Mouse (Mus musculus) embryonic facial prominence, embryonic 13.5 days (tissue): ENCODE results near the gene Trmt112. TPM values are rescaled to one million over a fixed set of nuclear protein-coding genes. Genes with fewer than 3 reads are reported as not detected.

Experiments used
- ATAC-seq: fragments of 200-750 bp; cut with Nextera tagmentation; 2 replicates; pipeline ENCODE4 v1.8.0; 2017; ENCODE audit warnings: low read depth; ENCODE audit not compliant: insufficient number of reproducible peaks, insufficient read depth, low FRiP score, low TSS enrichment
- H3K27ac ChIP-seq: fragments of 300-500 bp; sonication (generic); 2 replicates; pipeline ENCODE4 v1.5.1; 2015; ENCODE audit warnings: moderate library complexity, mild to moderate bottlenecking, inconsistent platforms
- H3K27me3 ChIP-seq: fragments of 300-500 bp; sonication (generic); 2 replicates; pipeline ENCODE4 v1.6.1; 2015; ENCODE audit warnings: mild to moderate bottlenecking, inconsistent platforms
- H3K36me3 ChIP-seq: fragments of 300-500 bp; sonication (generic); 2 replicates; pipeline ENCODE4 v1.6.1; 2015; ENCODE audit warnings: mild to moderate bottlenecking, inconsistent platforms
- H3K4me1 ChIP-seq: fragments of 300-500 bp; sonication (generic); 2 replicates; pipeline ENCODE4 v1.6.1; 2015; ENCODE audit warnings: inconsistent platforms
- H3K4me2 ChIP-seq: fragments of 300-500 bp; sonication (generic); 2 replicates; pipeline ENCODE4 v1.6.1; 2015; ENCODE audit warnings: moderate library complexity, mild to moderate bottlenecking, inconsistent platforms
- H3K4me3 ChIP-seq: fragments of 300-500 bp; sonication (generic); 2 replicates; pipeline ENCODE4 v1.5.1; 2015; ENCODE audit warnings: mild to moderate bottlenecking, inconsistent platforms
- H3K9ac ChIP-seq: fragments of 300-500 bp; sonication (generic); 2 replicates; pipeline ENCODE4 v1.6.1; 2015; ENCODE audit warnings: mild to moderate bottlenecking, inconsistent platforms
- H3K9me3 ChIP-seq: fragments of 300-500 bp; sonication (generic); 2 replicates; pipeline ENCODE4 v1.6.1; 2016; ENCODE audit warnings: inconsistent platforms
- WGBS: fragments of 180-500 bp; shearing (Covaris S2); methylation state at CpG from one replicate; pipeline ENCODE4 v1.1.7; 2015; ENCODE audit warnings: mixed read lengths; 5-methylcytosine and 5-hydroxymethylcytosine counted together
- polyA plus RNA-seq: library from polyadenylated mRNA; unstranded; fragments of >200 nt; fragmentation: Nextera tagmentation; extraction: Ambion mirVana; gene quantifications from 2 replicates; pipeline ENCODE4 v1.2.1, GENCODE M21; 2015

Gene Trmt112
- polyA plus RNA-seq, 1 experiment from 2014 or later: 176 TPM

DNA sequence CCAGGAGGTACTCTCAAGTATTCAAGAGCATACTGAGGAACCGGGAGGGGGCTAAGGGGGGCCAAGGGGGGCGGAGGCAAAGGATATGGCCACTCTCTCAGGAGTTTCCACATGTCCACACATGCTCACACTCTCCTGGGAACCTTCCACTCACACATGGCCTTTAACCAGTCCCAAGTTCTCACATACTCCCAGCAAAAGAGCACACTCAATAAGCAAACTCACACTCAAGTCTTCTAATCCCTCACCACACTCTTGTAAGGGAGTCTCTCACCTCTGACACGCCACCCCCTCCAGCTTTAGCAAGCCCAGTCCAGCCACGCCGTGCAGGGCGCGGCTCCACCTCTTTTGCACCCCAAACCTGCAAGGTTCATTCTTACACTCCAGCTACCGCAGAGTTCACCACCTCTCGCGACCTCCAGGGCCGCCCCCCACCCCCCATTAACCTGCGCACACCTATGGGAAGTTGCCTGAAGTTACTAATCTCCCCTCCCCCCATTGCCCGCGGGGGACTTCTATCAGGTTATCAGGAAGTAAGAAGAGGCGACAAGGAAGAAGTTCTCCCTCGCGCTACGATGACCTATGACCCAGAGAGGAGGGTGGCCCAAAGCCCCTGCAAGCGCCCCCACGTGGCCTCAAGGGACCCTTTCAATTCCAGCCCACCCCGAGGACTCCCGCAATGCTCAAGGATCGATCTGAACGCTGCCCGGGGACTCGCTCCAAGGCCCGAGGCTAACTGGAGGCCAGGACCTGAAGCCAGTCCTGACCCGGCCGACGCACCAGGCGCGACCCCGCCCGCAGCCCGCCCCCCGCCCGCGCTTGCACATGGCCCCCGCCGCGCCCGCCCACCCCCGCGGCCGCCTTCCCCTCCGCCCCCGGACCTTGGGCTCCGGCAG, 11.5 kb downstream of the Trmt112 start:
- Histone ChIP-seq H3K27me3 (peaks cover 37% of the 10 kb centered on the region), H3K4me3 (peak overlapping the region; percentile 79), H3K9me3 (no peaks in the 10 kb centered on the region), H3K9ac (peak overlapping the region; percentile 78), H3K27ac (peak overlapping the region; percentile 51), H3K36me3 (no peaks in the 10 kb centered on the region), H3K4me1 (peaks cover 38% of the 10 kb centered on the region), H3K4me2 (peak overlapping the region; percentile 93)
- 2% methylated on average over 45 of the region's 48 CpGs for WGBS
- no peak; the same call in 1 of the 2 replicates for ATAC-seq

- WGBS: under 1% methylated on average over 64 of the region's 66 CpGs
- peak within 1 kb of the TSS; percentile 93 for H3K4me2 ChIP-seq
- peak within 1 kb of the TSS; percentile 51 for H3K27ac ChIP-seq
- peaks cover 46% of the 10 kb centered on the region for H3K27me3 ChIP-seq
- H3K36me3 ChIP-seq: no peaks in the 10 kb centered on the region
- peak within 1 kb of the TSS; percentile 78 for H3K9ac ChIP-seq
- peaks cover 46% of the 10 kb centered on the region for H3K4me1 ChIP-seq
- no peaks in the 10 kb centered on the region for H3K9me3 ChIP-seq
- ATAC-seq: peak; percentile 91
- peak within 1 kb of the TSS; percentile 79 for H3K4me3 ChIP-seq
Observed at GRCm38 (mm10) chr19:6921647-6922567, 12.4 kb downstream of the Trmt112 start, which contains the start of gene Esrra. TSS of gene Esrra (minus strand) at chr19:6921813.

DNA sequence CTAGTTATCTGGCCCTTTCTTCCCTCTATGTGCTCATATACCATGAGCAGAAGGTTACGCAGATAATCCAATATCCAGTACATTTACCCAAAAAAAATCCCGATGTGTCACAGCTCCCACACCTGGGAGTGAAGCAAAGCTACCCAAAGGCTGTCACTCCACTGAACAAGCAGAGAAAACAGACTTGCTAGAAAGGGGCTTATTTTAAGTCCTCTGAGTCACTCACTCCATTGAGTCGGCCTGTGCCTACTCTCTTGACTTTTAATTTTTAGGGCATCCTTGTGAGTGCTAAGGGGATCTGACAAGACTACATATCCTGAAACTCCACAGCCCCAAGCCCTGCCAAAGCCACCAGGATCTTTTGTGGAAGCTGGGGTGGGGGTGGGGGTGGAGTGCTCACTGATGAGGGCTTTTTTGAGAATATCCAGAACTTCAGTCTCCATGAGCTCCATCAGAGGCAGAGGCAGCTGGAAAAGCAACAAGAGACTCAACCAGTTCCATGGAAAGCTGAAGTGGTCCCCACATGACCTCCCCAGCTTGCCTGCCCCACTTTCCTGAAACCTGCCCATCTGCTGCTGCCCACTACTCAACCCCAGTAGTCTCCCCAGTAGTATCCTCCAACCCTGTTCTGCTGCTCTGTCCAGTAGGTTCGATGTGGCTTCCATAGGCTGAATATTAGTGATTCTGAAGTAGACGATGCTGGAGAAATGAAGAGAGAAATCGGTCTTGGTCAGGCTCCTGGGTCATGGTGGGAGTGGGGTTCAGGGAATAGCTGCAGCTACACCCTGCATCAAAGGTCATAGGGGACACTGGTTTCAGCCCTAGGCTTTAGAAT, 13.6 kb downstream of the Trmt112 start:
- no peaks in the 10 kb centered on the region for H3K36me3 ChIP-seq
- peak overlapping the region; percentile 93; the same call in 1 of the 2 replicates for H3K4me2 ChIP-seq
- H3K9me3 ChIP-seq: no peaks in the 10 kb centered on the region
- H3K9ac ChIP-seq: no peak overlapping the region
- no peak for ATAC-seq
- peaks cover 56% of the 10 kb centered on the region for H3K4me1 ChIP-seq
- no peak overlapping the region for H3K27ac ChIP-seq
- 62% methylated on average over 6 of the region's 6 CpGs for WGBS
- peaks cover 59% of the 10 kb centered on the region for H3K27me3 ChIP-seq
- H3K4me3 ChIP-seq: no peak overlapping the region

GRCm38 (mm10) chr19:6924461-6925306, 15.2 kb downstream of the Trmt112 start:
- H3K9me3 ChIP-seq: no peaks in the 10 kb centered on the region
- peaks cover 73% of the 10 kb centered on the region for H3K27me3 ChIP-seq
- H3K4me2 ChIP-seq: peak overlapping the region; percentile 49
- 3% methylated on average over 39 of the region's 39 CpGs for WGBS
- peak overlapping the region; percentile 54 for H3K9ac ChIP-seq
- no peaks in the 10 kb centered on the region for H3K36me3 ChIP-seq
- no peak for ATAC-seq
- H3K4me3 ChIP-seq: peak overlapping the region; percentile 29
- H3K27ac ChIP-seq: no peak overlapping the region
- H3K4me1 ChIP-seq: peaks cover 56% of the 10 kb centered on the region

GRCm38 (mm10) chr19:6925307-6925573, 15.7 kb downstream of the Trmt112 start, which contains the start of gene Catsperz:
TSS of gene Catsperz (minus strand) at chr19:6925380.
- WGBS: 3% methylated on average over 9 of the region's 9 CpGs
- no peak within 1 kb of the TSS; the same call in 1 of the 2 replicates for H3K27ac ChIP-seq
- peak within 1 kb of the TSS; percentile 54 for H3K9ac ChIP-seq

GRCm38 (mm10) chr19:6925611-6926329, 16.3 kb downstream of the Trmt112 start:
- Histone ChIP-seq H3K9ac (peak overlapping the region; percentile 54), H3K4me1 (peaks cover 45% of the 10 kb centered on the region), H3K36me3 (no peaks in the 10 kb centered on the region), H3K9me3 (no peaks in the 10 kb centered on the region), H3K27me3 (peaks cover 82% of the 10 kb centered on the region), H3K4me2 (peak overlapping the region; percentile 49), H3K27ac (no peak overlapping the region; the same call in 1 of the 2 replicates), H3K4me3 (peak overlapping the region; percentile 29)
- ATAC-seq: no peak
- 7% methylated on average over 40 of the region's 40 CpGs for WGBS

More at GRCm38 (mm10) chr19:6925307-6925573, 15.7 kb downstream of the Trmt112 start, which contains the start of gene Catsperz:
- no peak for ATAC-seq
- Histone ChIP-seq H3K4me3 (peak within 1 kb of the TSS; percentile 29), H3K27me3 (peaks cover 77% of the 10 kb centered on the region), H3K9me3 (no peaks in the 10 kb centered on the region), H3K4me1 (peaks cover 50% of the 10 kb centered on the region), H3K4me2 (peak within 1 kb of the TSS; percentile 49), H3K36me3 (no peaks in the 10 kb centered on the region)

GRCm38 (mm10) chr19:6926559-6927255, 17.2 kb downstream of the Trmt112 start:
- Histone ChIP-seq H3K27me3 (peaks cover 91% of the 10 kb centered on the region), H3K9ac (peak overlapping the region; percentile 49; the same call in 1 of the 2 replicates), H3K27ac (peak overlapping the region; percentile 49; the same call in 1 of the 2 replicates), H3K4me1 (peaks cover 41% of the 10 kb centered on the region), H3K9me3 (no peaks in the 10 kb centered on the region), H3K4me2 (peak overlapping the region; percentile 54), H3K36me3 (no peaks in the 10 kb centered on the region), H3K4me3 (peak overlapping the region; percentile 32)
- no peak for ATAC-seq
- 10% methylated on average over 26 of the region's 26 CpGs for WGBS

- ATAC-seq: no peak
- H3K4me2 ChIP-seq: peak overlapping the region; percentile 54
Observed at GRCm38 (mm10) chr19:6928080-6928479, 18.6 kb downstream of the Trmt112 start.

DNA sequence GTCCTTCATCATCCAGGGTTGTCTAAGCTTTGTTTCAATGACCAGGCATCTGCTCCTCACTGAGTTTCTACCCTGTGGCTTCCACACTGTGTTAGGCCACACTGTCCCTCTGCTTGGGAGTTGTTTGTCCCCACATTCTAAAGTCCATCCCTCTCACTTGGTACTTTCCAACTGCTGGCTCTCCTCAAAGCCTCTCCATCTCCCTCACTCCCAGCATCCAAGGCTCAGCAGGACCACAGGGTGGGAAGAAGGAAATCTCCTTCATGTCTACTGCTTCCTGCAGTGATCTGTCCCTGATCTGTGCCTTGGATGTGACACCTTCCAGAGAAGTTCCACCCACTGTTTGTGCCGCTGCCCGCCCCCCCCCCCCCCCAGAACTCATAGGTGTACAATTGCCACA, 21.5 kb downstream of the Trmt112 start:
- H3K27me3 ChIP-seq: peaks cover 97% of the 10 kb centered on the region
- peaks cover 36% of the 10 kb centered on the region for H3K4me1 ChIP-seq
- 5% methylated on average over 2 of the region's 2 CpGs for WGBS

More at GRCm38 (mm10) chr19:6928080-6928479, 18.6 kb downstream of the Trmt112 start:
- 8% methylated on average over 9 of the region's 9 CpGs for WGBS
- H3K27me3 ChIP-seq: peaks cover 97% of the 10 kb centered on the region
- no peak overlapping the region for H3K27ac ChIP-seq
- peaks cover 36% of the 10 kb centered on the region for H3K4me1 ChIP-seq
- H3K9me3 ChIP-seq: no peaks in the 10 kb centered on the region
- peak overlapping the region; percentile 32 for H3K4me3 ChIP-seq
- H3K9ac ChIP-seq: 0 out of 2 replicates have a peak overlapping the region, but pooled peaks have one; percentile 27
- H3K36me3 ChIP-seq: no peaks in the 10 kb centered on the region

More for the DNA sequence above, 21.5 kb downstream of the Trmt112 start:
- ATAC-seq: no peak
- Histone ChIP-seq H3K4me3 (no peak overlapping the region), H3K27ac (no peak overlapping the region), H3K36me3 (no peaks in the 10 kb centered on the region), H3K9me3 (no peaks in the 10 kb centered on the region), H3K4me2 (no peak overlapping the region), H3K9ac (no peak overlapping the region)
